Mouse (Mus musculus) intestine, embryonic 14.5 days (tissue): Measurements from ENCODE around the gene Use1. TPM values are rescaled to one million over a fixed set of nuclear protein-coding genes. Genes with fewer than 3 reads are reported as not detected.

Source experiments
- ATAC-seq: fragments of 200-750 bp; cut with Nextera tagmentation; replicated peaks from 2 replicates; pipeline ENCODE4 v1.8.0; 2017; ENCODE audit warnings: low read depth, moderate number of reproducible peaks, moderate TSS enrichment, moderate library complexity; ENCODE audit not compliant: low FRiP score, low TSS enrichment
- DNase-seq: peaks from one replicate; pipeline ENCODE4 v3.0.0-alpha.2; 2018; ENCODE audit warnings: low spot score
- H3K27ac ChIP-seq: fragments of 300-500 bp; sonication (generic); 2 replicates; pipeline ENCODE4 v1.5.1; 2014; ENCODE audit warnings: low read depth, mild to moderate bottlenecking, control low read depth
- H3K27me3 ChIP-seq: fragments of 300-500 bp; sonication (generic); replicated peaks from 2 replicates; pipeline ENCODE4 v1.6.1; 2014; ENCODE audit warnings: low read length, control low read depth; ENCODE audit not compliant: control insufficient read depth, insufficient read depth
- H3K36me3 ChIP-seq: fragments of 300-500 bp; sonication (generic); 2 replicates; pipeline ENCODE4 v1.6.1; 2014; ENCODE audit warnings: low read length, control low read depth; ENCODE audit not compliant: control insufficient read depth, insufficient read depth
- H3K4me1 ChIP-seq: fragments of 300-500 bp; sonication (generic); replicated peaks from 2 replicates; pipeline ENCODE4 v1.6.1; 2014; ENCODE audit warnings: low read length, control low read depth, mixed read lengths; ENCODE audit not compliant: control insufficient read depth, insufficient read depth
- H3K4me2 ChIP-seq: fragments of 300-500 bp; sonication (generic); 2 replicates; pipeline ENCODE4 v1.6.1; 2014; ENCODE audit warnings: low read length
- H3K4me3 ChIP-seq: fragments of 300-500 bp; sonication (generic); 2 replicates; pipeline ENCODE4 v1.5.1; 2014; ENCODE audit warnings: low read depth, low read length, control low read depth, mixed read lengths
- H3K9ac ChIP-seq: fragments of 300-500 bp; sonication (generic); 2 replicates; pipeline ENCODE4 v1.6.1; 2014; ENCODE audit warnings: mild to moderate bottlenecking, low read length
- H3K9me3 ChIP-seq: fragments of 300-500 bp; sonication (generic); 2 replicates; pipeline ENCODE4 v1.6.1; 2016; ENCODE audit warnings: low read length, control low read depth; ENCODE audit not compliant: control insufficient read depth
- WGBS: fragments of 180-500 bp; shearing (Covaris S2); extraction: QIAGEN DNeasy Blood & Tissue Kit; methylation state at CpG from one replicate; pipeline ENCODE4 v1.1.7; 2014; 5-methylcytosine and 5-hydroxymethylcytosine counted together
- polyA plus RNA-seq: library from polyadenylated mRNA; unstranded; fragments of >200 nt; fragmentation: Nextera tagmentation; extraction: Ambion mirVana; gene quantifications from 2 replicates; pipeline ENCODE4 v1.2.1, GENCODE M21; 2014

Gene Use1
- polyA plus RNA-seq, 1 experiment from 2014 or later = 110 TPM

DNA sequence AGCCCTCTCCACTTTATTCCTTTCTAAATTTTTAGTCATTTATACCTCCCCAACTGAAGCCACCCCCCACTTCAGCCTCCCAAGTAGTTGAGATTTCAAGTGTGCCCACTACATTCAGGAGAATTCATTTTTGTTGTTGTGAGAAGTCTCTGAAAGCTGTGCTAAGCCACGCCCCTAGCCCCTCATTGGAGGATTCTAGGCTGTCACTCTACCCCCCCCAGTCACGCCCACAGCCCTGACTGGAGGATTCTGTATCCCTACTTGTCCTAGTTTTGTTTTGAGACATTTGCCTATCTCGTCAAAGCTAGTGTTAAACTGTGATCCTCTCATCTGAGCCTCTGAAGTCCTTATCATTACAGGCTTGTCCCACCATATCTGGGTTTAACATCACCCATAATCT, 26.2 kb downstream of the Use1 start:
- H3K36me3 ChIP-seq = no peaks in the 10 kb centered on the region
- DNase-seq (no peak), ATAC-seq (no peak)
- WGBS = 15% methylated on average over 3 of the region's 3 CpGs
- peak overlapping the region; percentile 9 for H3K4me2 ChIP-seq
- no peaks in the 10 kb centered on the region for H3K27me3 ChIP-seq
- H3K4me1 ChIP-seq = peaks cover 11% of the 10 kb centered on the region
- no peak overlapping the region for H3K9ac ChIP-seq
- no peaks in the 10 kb centered on the region for H3K9me3 ChIP-seq
- no peak overlapping the region for H3K27ac ChIP-seq
- H3K4me3 ChIP-seq = no peak overlapping the region

DNA sequence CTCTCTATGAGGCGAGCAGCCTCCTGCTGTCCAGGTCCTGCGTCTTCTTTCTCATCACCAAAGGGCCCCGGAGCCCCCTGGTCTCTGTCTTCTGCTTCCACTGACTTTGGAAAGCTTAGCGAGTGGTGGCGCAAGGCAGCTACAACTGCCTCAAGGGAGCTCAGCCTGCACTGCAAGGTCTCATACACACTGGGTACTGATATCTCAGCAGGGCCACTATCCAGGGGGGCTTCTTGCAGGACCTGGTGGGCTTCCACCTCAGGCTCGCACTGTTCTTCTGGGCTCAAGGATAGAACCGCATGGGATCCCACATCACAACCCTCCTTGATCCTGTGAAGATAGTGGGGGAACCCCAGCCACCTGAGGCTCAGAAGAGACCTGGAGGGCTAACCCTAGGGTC, 27.8 kb downstream of the Use1 start:
- peaks cover 11% of the 10 kb centered on the region for H3K4me1 ChIP-seq

GRCm38 (mm10) chr8:71395071-71395470, 28.4 kb downstream of the Use1 start:
- Histone ChIP-seq H3K9ac (no peak overlapping the region), H3K27ac (no peak overlapping the region), H3K4me3 (no peak overlapping the region), H3K36me3 (peaks cover 18% of the 10 kb centered on the region), H3K27me3 (no peaks in the 10 kb centered on the region), H3K4me1 (peaks cover 11% of the 10 kb centered on the region), H3K4me2 (no peak overlapping the region), H3K9me3 (no peaks in the 10 kb centered on the region)
- DNase-seq (no peak), ATAC-seq (no peak)
- 81% methylated on average over 10 of the region's 10 CpGs for WGBS

More for the DNA sequence above, 27.8 kb downstream of the Use1 start:
- Histone ChIP-seq H3K4me3 (no peak overlapping the region), H3K36me3 (peaks cover 12% of the 10 kb centered on the region), H3K9ac (no peak overlapping the region), H3K27ac (no peak overlapping the region), H3K27me3 (no peaks in the 10 kb centered on the region), H3K4me2 (no peak overlapping the region), H3K9me3 (no peaks in the 10 kb centered on the region)
- DNase-seq (no peak), ATAC-seq (no peak)
- 80% methylated on average over 7 of the region's 7 CpGs for WGBS

GRCm38 (mm10) chr8:71395629-71396028, 29.0 kb downstream of the Use1 start, which contains the start of gene Ushbp1:
Ushbp1 (minus strand) TSS chr8:71395802.
- H3K4me1 ChIP-seq = peaks cover 11% of the 10 kb centered on the region
- H3K9ac ChIP-seq = no peak within 1 kb of the TSS
- H3K27me3 ChIP-seq = no peaks in the 10 kb centered on the region
- no peaks in the 10 kb centered on the region for H3K9me3 ChIP-seq
- H3K27ac ChIP-seq = peak within 1 kb of the TSS; percentile 59
- WGBS = 84% methylated on average over 9 of the region's 9 CpGs
- H3K36me3 ChIP-seq = peaks cover 19% of the 10 kb centered on the region
- peak within 1 kb of the TSS; percentile 66 for H3K4me3 ChIP-seq
- peak within 1 kb of the TSS; percentile 90 for H3K4me2 ChIP-seq
- DNase-seq = no peak
- ATAC-seq = no peak

- Histone ChIP-seq H3K36me3 (peaks cover 19% of the 10 kb centered on the region), H3K27me3 (no peaks in the 10 kb centered on the region), H3K4me3 (peak within 1 kb of the TSS; percentile 66), H3K9me3 (no peaks in the 10 kb centered on the region), H3K9ac (peak within 1 kb of the TSS; percentile 58), H3K4me2 (peak within 1 kb of the TSS; percentile 90), H3K27ac (peak within 1 kb of the TSS; percentile 59), H3K4me1 (peaks cover 11% of the 10 kb centered on the region)
- 1% methylated on average over 34 of the region's 34 CpGs for WGBS
- DNase-seq = peak; percentile 87
- peak; percentile 97 for ATAC-seq
Observed at GRCm38 (mm10) chr8:71396639-71397305, 30.1 kb downstream of the Use1 start, which contains the start of gene Babam1. Babam1 (plus strand) TSS chr8:71396861.

DNA sequence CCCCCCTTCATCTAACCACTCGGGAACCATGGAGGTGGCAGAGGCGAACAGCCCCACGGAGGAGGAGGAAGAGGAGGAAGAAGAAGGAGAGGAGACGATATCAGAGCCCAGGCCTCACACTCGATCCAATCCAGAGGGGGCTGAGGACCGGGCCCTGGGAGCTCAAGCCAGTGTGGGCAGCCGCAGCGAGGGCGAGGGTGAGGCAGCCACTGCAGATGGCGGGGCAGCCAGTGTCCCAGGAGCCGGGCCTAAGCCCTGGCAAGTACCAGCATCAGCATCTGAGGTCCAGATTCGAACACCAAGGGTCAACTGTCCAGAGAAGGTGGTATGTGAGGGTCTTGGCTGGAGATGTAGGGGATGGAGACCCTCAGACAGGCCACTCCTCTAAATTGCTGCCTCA, 31.1 kb downstream of the Use1 start:
- peak overlapping the region; percentile 90 for H3K4me2 ChIP-seq
- DNase-seq (no peak), ATAC-seq (no peak)
- H3K27me3 ChIP-seq = no peaks in the 10 kb centered on the region
- peaks cover 19% of the 10 kb centered on the region for H3K36me3 ChIP-seq
- H3K9ac ChIP-seq = no peak overlapping the region; the same call in 1 of the 2 replicates
- H3K4me3 ChIP-seq = peak overlapping the region; percentile 66
- H3K4me1 ChIP-seq = peaks cover 11% of the 10 kb centered on the region
- H3K9me3 ChIP-seq = no peaks in the 10 kb centered on the region
- 85% methylated on average over 12 of the region's 12 CpGs for WGBS
- no peak overlapping the region for H3K27ac ChIP-seq

DNA sequence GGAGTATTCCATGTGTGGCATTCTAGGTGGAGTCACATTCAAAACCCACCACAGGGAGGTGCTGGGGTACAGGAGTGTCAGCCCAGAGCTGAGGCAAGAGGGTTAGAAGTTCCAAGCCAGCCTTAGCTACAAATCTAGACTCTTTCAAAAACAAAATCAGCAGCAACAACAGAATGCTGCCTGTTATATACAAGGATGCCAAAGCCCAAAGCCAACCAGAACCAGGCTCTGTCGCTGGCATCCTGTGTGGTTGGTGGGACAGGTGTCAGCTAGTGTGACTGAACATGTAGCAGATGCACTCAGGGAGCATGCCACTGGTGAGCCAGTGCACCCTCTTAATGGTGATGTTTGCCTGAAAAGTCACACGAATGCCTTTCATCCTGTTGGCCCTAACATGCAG, 34.2 kb downstream of the Use1 start:
- no peak for DNase-seq
- Histone ChIP-seq H3K4me1 (peaks cover 18% of the 10 kb centered on the region), H3K27ac (no peak overlapping the region), H3K27me3 (no peaks in the 10 kb centered on the region), H3K4me3 (no peak overlapping the region), H3K4me2 (no peak overlapping the region), H3K36me3 (peaks cover 19% of the 10 kb centered on the region), H3K9ac (no peak overlapping the region), H3K9me3 (no peaks in the 10 kb centered on the region)
- ATAC-seq = no peak
- WGBS = 96% methylated on average over 2 of the region's 2 CpGs

GRCm38 (mm10) chr8:71401454-71401853, 34.8 kb downstream of the Use1 start:
- DNase-seq = no peak
- no peak overlapping the region for H3K27ac ChIP-seq
- peaks cover 16% of the 10 kb centered on the region for H3K4me1 ChIP-seq
- H3K4me3 ChIP-seq = no peak overlapping the region
- H3K4me2 ChIP-seq = no peak overlapping the region
- H3K9ac ChIP-seq = no peak overlapping the region
- H3K9me3 ChIP-seq = no peaks in the 10 kb centered on the region
- no peak for ATAC-seq
- peaks cover 19% of the 10 kb centered on the region for H3K36me3 ChIP-seq
- H3K27me3 ChIP-seq = no peaks in the 10 kb centered on the region

- DNase-seq = peak; percentile 45
- 93% methylated on average over 9 of the region's 9 CpGs for WGBS
- no peak for ATAC-seq
- H3K36me3 ChIP-seq = peaks cover 24% of the 10 kb centered on the region
- H3K4me3 ChIP-seq = no peak overlapping the region
- H3K9me3 ChIP-seq = no peaks in the 10 kb centered on the region
- H3K4me1 ChIP-seq = peaks cover 14% of the 10 kb centered on the region
- no peak overlapping the region for H3K27ac ChIP-seq
- H3K9ac ChIP-seq = no peak overlapping the region
- no peaks in the 10 kb centered on the region for H3K27me3 ChIP-seq
- no peak overlapping the region for H3K4me2 ChIP-seq
Observed at GRCm38 (mm10) chr8:71402446-71402964, 35.9 kb downstream of the Use1 start.
